Mouse (Mus musculus) C2C12 (cell line): ENCODE data around the gene C1galt1.

Experiments used
- CTCF ChIP-seq: IDR thresholded peaks from one replicate; pipeline ENCODE4 v1.5.1; 2011; ENCODE audit not compliant: control insufficient read depth, insufficient read depth, insufficient read length
- FOSL1 ChIP-seq: IDR thresholded peaks from one replicate; pipeline ENCODE4 v1.8.0; 2011; ENCODE audit warnings: mild to moderate bottlenecking, low read length; ENCODE audit not compliant: poor library complexity, insufficient read depth, severe bottlenecking

GRCm38 (mm10) chr6:7822688-7823087, 22.0 kb upstream of the C1galt1 start:
- no peak for TF ChIP-seq CTCF
- no peak for TF ChIP-seq FOSL1
